Mouse (Mus musculus) thymus, adult 2 months (tissue): Measurements from ENCODE around the gene Chst12. TPM values are rescaled to one million over a fixed set of nuclear protein-coding genes. Genes with fewer than 3 reads are reported as not detected.
"Not testable (repeated sequence)": the region's sequence is repeated elsewhere in the genome, so short reads cannot be mapped to it uniquely, and the experiment has no call there.

Experiments
- DNase-seq: peaks from one replicate; pipeline ENCODE4 v3.0.0; 2021
- H3K27ac ChIP-seq: fragments of 200-500 bp; 2 replicates; pipeline ENCODE4 v1.5.1; 2012; ENCODE audit warnings: low read length, control low read depth; ENCODE audit not compliant: control insufficient read depth, insufficient read depth
- H3K27me3 ChIP-seq: fragments of 200-500 bp; 2 replicates; pipeline ENCODE4 v1.6.1; 2012; ENCODE audit warnings: mild to moderate bottlenecking, low read length, moderate library complexity, mixed read lengths; ENCODE audit not compliant: control insufficient read depth, insufficient read depth
- H3K36me3 ChIP-seq: fragments of 200-500 bp; 2 replicates; pipeline ENCODE4 v1.6.1; 2012; ENCODE audit warnings: mild to moderate bottlenecking, low read length, moderate library complexity; ENCODE audit not compliant: control insufficient read depth, insufficient read depth
- H3K4me1 ChIP-seq: fragments of 200-500 bp; replicated peaks from 2 replicates; pipeline ENCODE4 v1.6.1; 2012; ENCODE audit warnings: low read length; ENCODE audit not compliant: control insufficient read depth, insufficient read depth
- H3K4me3 ChIP-seq: fragments of 200-500 bp; 2 replicates; pipeline ENCODE4 v1.5.1; 2012; ENCODE audit warnings: mild to moderate bottlenecking, low read length, control low read depth, moderate library complexity; ENCODE audit not compliant: control insufficient read depth, insufficient read depth
- CTCF ChIP-seq: fragments of 200-500 bp; IDR thresholded peaks from 2 replicates; pipeline ENCODE4 v1.5.1; 2012; ENCODE audit warnings: mild to moderate bottlenecking, control low read depth, low read length, moderate library complexity, borderline replicate concordance; ENCODE audit not compliant: control insufficient read depth, poor library complexity, insufficient read depth; ENCODE audit errors: extremely low read depth
- POLR2A ChIP-seq: fragments of 200-500 bp; IDR thresholded peaks from 2 replicates; pipeline ENCODE4 v1.6.1; 2012; ENCODE audit warnings: mild to moderate bottlenecking, low read length, control low read depth, moderate library complexity; ENCODE audit not compliant: control insufficient read depth, poor library complexity, insufficient read depth; ENCODE audit errors: extremely low read depth
- WGBS: fragments of 180-500 bp; shearing (Covaris S2); methylation state at CpG from one replicate; pipeline ENCODE4 v1.1.7; 2018; 5-methylcytosine and 5-hydroxymethylcytosine counted together
- polyA plus RNA-seq: library from polyadenylated mRNA; depleted of rRNA; stranded (reverse); fragments of >200 nt; gene quantifications from 2 replicates; pipeline ENCODE4 v1.2.3, GENCODE M21; 2012

Gene Chst12
- polyA plus RNA-seq, 1 experiment = 24.0 TPM

- Histone ChIP-seq H3K4me3 (no peak overlapping the region), H3K27ac (no peak overlapping the region), H3K4me1 (no peaks in the 10 kb centered on the region; the same call in 1 of the 2 replicates), H3K27me3 (no peaks in the 10 kb centered on the region), H3K36me3 (no peaks in the 10 kb centered on the region)
- TF ChIP-seq CTCF = no peak
- no peak for TF ChIP-seq POLR2A
- 69% methylated on average over 11 of the region's 11 CpGs for whole genome bisulfite sequencing
- no peak for DNase-seq
These were observed 12.6 kb upstream of the Chst12 start for GRCm38 (mm10) chr5:140492684-140493233.

DNA sequence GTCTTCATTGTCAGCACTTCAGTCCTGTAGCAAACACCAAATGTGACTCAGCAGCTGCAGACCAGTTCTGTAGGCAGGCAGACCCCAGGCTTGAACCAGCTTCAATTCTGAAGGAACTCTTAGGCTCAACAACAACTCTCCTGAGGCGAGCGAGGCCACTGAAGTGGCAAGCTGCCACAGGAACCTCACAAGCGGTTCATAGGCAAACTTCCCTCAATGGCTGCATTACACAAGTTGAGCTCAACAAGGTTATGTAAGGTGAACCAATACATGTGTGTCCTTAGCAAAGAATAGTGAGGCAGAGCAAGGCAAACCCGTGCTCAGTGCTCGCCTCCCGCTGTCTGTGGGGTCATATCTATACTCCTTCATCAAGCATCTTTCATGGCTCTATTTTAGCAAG, 7.2 kb upstream of the Chst12 start:
- DNase-seq = no peak
- Histone ChIP-seq H3K27ac (no peak overlapping the region), H3K36me3 (no peaks in the 10 kb centered on the region), H3K4me1 (peaks cover 10% of the 10 kb centered on the region), H3K4me3 (no peak overlapping the region), H3K27me3 (no peaks in the 10 kb centered on the region)
- no peak for TF ChIP-seq POLR2A
- 62% methylated on average over 6 of the region's 6 CpGs for WGBS

GRCm38 (mm10) chr5:140500736-140501135, 4.6 kb upstream of the Chst12 start:
- Histone ChIP-seq H3K4me1 (peaks cover 22% of the 10 kb centered on the region), H3K4me3 (no peak overlapping the region), H3K27ac (no peak overlapping the region), H3K27me3 (no peaks in the 10 kb centered on the region), H3K36me3 (no peaks in the 10 kb centered on the region)
- 97% methylated on average over 6 of the region's 6 CpGs for WGBS
- TF ChIP-seq CTCF = no peak
- no peak for TF ChIP-seq POLR2A
- DNase-seq = no peak

GRCm38 (mm10) chr5:140501982-140502836, 3.1 kb upstream of the Chst12 start:
- no peak for DNase-seq
- WGBS = 16% methylated on average over 14 of the region's 14 CpGs
- no peaks in the 10 kb centered on the region for H3K36me3 ChIP-seq
- no peaks in the 10 kb centered on the region for H3K27me3 ChIP-seq
- H3K27ac ChIP-seq = peak overlapping the region; percentile 2; the same call in 1 of the 2 replicates
- peaks cover 37% of the 10 kb centered on the region for H3K4me1 ChIP-seq
- TF ChIP-seq CTCF (no peak), POLR2A (no peak)
- peak overlapping the region; percentile 32 for H3K4me3 ChIP-seq

DNA sequence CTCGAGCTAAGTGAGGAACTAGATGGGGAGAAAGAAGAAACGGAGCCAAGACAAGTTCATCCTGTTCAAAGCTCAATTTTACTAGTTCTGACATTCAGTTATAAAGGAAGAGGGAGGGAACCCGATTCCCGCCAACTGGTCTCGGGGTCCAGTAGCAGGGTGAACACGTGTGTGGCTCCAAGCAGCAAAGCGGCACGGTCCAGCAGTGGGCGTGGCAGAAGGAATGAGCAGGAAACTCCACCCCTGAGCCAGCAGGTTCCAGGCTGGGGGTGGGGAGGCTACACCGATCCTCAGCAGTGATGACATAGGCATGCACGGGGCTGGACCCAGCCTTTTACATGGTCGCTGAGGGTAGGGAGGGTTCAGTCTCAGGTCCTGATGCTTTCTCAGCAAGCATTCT, 2.4 kb upstream of the Chst12 start:
- H3K27ac ChIP-seq, H3K36me3 ChIP-seq, H3K27me3 ChIP-seq: not testable (repeated sequence)
- WGBS = 2% methylated on average over 12 of the region's 12 CpGs
- peak overlapping the region; percentile 32 for H3K4me3 ChIP-seq
- peaks cover 44% of the 10 kb centered on the region for H3K4me1 ChIP-seq
- peak; percentile 25 for DNase-seq

GRCm38 (mm10) chr5:140506096-140506794, 895 bp downstream of the Chst12 start:
- Histone ChIP-seq H3K27me3 (no peaks in the 10 kb centered on the region), H3K36me3 (no peaks in the 10 kb centered on the region), H3K4me1 (peaks cover 71% of the 10 kb centered on the region), H3K27ac (peak overlapping the region; percentile 37), H3K4me3 (peak overlapping the region; percentile 62)
- no peak for TF ChIP-seq POLR2A
- 6% methylated on average over 22 of the region's 22 CpGs for WGBS
- peak; percentile 34 for DNase-seq
